Mouse (Mus musculus): ENCODE results near the gene Zbtb8os. TPM values are rescaled to one million over a fixed set of nuclear protein-coding genes. Genes with fewer than 3 reads are reported as not detected.

The Zbtb8os gene
- polyA plus RNA-seq (2012; rRNA removed; ENCODE audit: low replicate concordance) = 4.1 and 6.8 TPM in 2 replicates

GRCm38 (mm10) chr4:129335216-129336074 lies at the start of gene Zbtb8os, which contains the start of gene Rbbp4:
Gene Zbtb8os, plus strand, starts transcription at chr4:129335695.
Gene Rbbp4, minus strand, starts transcription at chr4:129335370.

GRCm38 (mm10) chr4:129287472-129287981 lies 48.0 kb upstream of the Zbtb8os start, which contains the start of gene Sync:
Gene Sync, plus strand, starts transcription at chr4:129287617.

DNA sequence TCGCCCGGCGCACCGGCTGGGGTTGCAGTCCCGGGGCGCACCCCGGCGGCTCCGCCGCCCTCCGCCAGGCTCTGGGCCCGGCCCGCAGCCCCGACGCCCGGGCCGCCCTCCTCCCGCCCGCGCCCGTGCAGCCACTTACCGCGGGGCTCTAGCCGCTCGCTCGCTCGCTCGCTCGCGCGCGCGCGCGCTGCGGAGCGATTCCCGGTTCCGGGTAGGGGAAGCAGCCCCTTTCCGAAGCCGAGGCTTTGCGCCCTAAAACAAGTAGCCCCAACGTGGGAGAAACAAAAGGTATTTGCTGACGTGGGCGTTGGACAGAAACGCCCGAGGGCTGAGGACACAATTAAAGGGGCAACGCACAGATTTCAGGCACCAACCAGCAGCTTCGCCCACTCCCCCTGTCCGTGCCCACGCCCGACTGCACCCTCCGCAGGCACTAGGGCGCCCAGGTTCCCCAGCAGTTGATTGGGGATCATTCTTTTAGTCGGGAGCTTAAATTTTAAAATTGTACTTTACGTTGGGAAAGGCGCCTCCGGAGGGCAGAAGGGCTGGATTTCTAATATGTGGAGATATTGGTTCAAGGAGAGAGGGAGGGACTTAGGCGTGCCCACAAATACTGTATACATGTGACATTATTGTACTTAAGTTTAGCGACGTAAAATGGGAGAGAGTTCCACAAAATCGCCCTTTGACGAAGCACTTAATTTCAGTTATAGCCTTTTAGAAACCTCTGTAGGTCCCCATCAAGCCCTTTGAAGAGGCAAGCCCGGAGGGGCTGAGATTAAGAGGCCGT lies 42.3 kb downstream of the Zbtb8os start, which contains the start of gene Zbtb8a:
Gene Zbtb8a, minus strand, starts transcription at position 516 of the 790 bp plus-strand sequence.

Other genes starting within 250 kb of the Zbtb8os start
- 651 and 940 TPM in 2 replicates for gene Tmem54, start 230.1 kb upstream of the Zbtb8os start, polyA plus RNA-seq (2012; rRNA removed; ENCODE audit: low replicate concordance)
- 0.69 and 1.1 TPM in 2 replicates for gene Hpca, start 213.7 kb upstream of the Zbtb8os start, polyA plus RNA-seq (2012; rRNA removed; ENCODE audit: low replicate concordance)
- gene Fndc5, start 198.7 kb upstream of the Zbtb8os start, polyA plus RNA-seq (2012; rRNA removed; ENCODE audit: low replicate concordance) = 0.42 and 1.1 TPM in 2 replicates
- gene S100pbp, start 146.0 kb upstream of the Zbtb8os start, polyA plus RNA-seq (2012; rRNA removed; ENCODE audit: low replicate concordance) = 2.1 and 2.7 TPM in 2 replicates
- gene Yars, start 145.9 kb upstream of the Zbtb8os start, polyA plus RNA-seq (2012; rRNA removed; ENCODE audit: low replicate concordance) = 3.4 and 4.1 TPM in 2 replicates
- gene C77080, start 74.3 kb upstream of the Zbtb8os start, polyA plus RNA-seq (2012; rRNA removed; ENCODE audit: low replicate concordance) = 158 and 230 TPM in 2 replicates
- 0.19 and 0.27 TPM in 2 replicates for gene Sync, start 48.1 kb upstream of the Zbtb8os start, polyA plus RNA-seq (2012; rRNA removed; ENCODE audit: low replicate concordance)
- gene Rbbp4, start 325 bp upstream of the Zbtb8os start, polyA plus RNA-seq (2012; rRNA removed; ENCODE audit: low replicate concordance) = 4.3 and 6.0 TPM in 2 replicates
- 2.4 and 4.3 TPM in 2 replicates for gene Zbtb8a, start 42.4 kb downstream of the Zbtb8os start, polyA plus RNA-seq (2012; rRNA removed; ENCODE audit: low replicate concordance)
- not detected in 2 replicates for gene Zbtb8b, start 105.2 kb downstream of the Zbtb8os start, polyA plus RNA-seq (2012; rRNA removed; ENCODE audit: low replicate concordance)
- gene Bsdc1, start 125.9 kb downstream of the Zbtb8os start, polyA plus RNA-seq (2012; rRNA removed; ENCODE audit: low replicate concordance) = 13.4 and 21.0 TPM in 2 replicates
- not detected in 2 replicates for gene Tssk3, start 155.3 kb downstream of the Zbtb8os start, polyA plus RNA-seq (2012; rRNA removed; ENCODE audit: low replicate concordance)
- gene Fam229a, start 155.5 kb downstream of the Zbtb8os start, polyA plus RNA-seq (2012; rRNA removed; ENCODE audit: low replicate concordance) = 0.28 TPM in 1 of 2 replicates, not detected in the other
- 12.7 and 25.1 TPM in 2 replicates for gene Marcksl1, start 177.9 kb downstream of the Zbtb8os start, polyA plus RNA-seq (2012; rRNA removed; ENCODE audit: low replicate concordance)
- 11.4 and 15.1 TPM in 2 replicates for gene Hdac1, start 207.0 kb downstream of the Zbtb8os start, polyA plus RNA-seq (2012; rRNA removed; ENCODE audit: low replicate concordance)
- 3.1 and 9.9 TPM in 2 replicates for gene Lck, start 237.9 kb downstream of the Zbtb8os start, polyA plus RNA-seq (2012; rRNA removed; ENCODE audit: low replicate concordance)
- 0.12 and 0.74 TPM in 2 replicates for gene Fam167b, start 242.9 kb downstream of the Zbtb8os start, polyA plus RNA-seq (2012; rRNA removed; ENCODE audit: low replicate concordance)

Measured in duodenum, adult 2 months (tissue).